Mouse (Mus musculus): ENCODE data around the gene B230118H07Rik. TPM values are rescaled to one million over a fixed set of nuclear protein-coding genes. Genes with fewer than 3 reads are reported as not detected.

The B230118H07Rik gene
- total RNA-seq, 1 experiment, result 20.2 TPM

- no peak overlapping the region for H3K4me3 ChIP-seq (ENCODE audit: insufficient read depth in 1 of 2, low read depth in 1 of 2, low read length in 2 of 2, poor library complexity in 1 of 2, severe bottlenecking in 1 of 2)
- in situ Hi-C loops (cut with MboI; ENCODE audit: low sequenced_read_pairs in 2 of 2, unreplicated experiment in 2 of 2), result no loop called here
Observed at GRCm38 (mm10) chr2:101624011-101624410, 25.3 kb downstream of the B230118H07Rik start.

DNA sequence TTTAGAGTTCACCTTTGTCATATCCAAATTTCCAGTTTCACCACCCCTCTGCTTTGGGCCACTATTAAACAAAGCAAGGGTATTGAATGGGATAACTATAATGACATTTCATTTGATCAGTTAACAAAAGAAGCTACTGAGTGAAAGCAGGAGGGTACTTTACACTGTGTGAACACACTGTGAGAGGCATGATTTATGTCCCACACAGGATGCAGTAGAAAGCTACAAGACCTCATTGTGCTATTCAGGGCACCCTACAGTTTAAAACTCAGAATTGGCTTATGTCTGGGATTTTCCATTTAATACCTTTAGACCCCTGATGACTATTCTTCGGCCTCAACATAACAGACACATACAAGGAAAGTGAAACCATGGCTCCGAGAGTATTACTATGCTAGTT is 26.3 kb downstream of the B230118H07Rik start:
- Histone ChIP-seq H3K36me3 (ENCODE audit: control insufficient read depth, insufficient read depth, low read length, poor library complexity, severe bottlenecking) (no peaks in the 10 kb centered on the region), H3K9me3 (ENCODE audit: control insufficient read depth, insufficient read depth, low read depth, low read length) (no peaks in the 10 kb centered on the region), H3K4me1 (ENCODE audit: control insufficient read depth in 2 of 2, insufficient read depth in 2 of 2, low read length in 2 of 2, poor library complexity in 1 of 2) (no peaks in the 10 kb centered on the region), H3K27ac (ENCODE audit: insufficient read depth, low read depth, low read length, poor library complexity, severe bottlenecking) (no peak overlapping the region), H3K9ac (ENCODE audit: insufficient read depth, low read depth, low read length, poor library complexity, severe bottlenecking) (no peak overlapping the region), H3K4me3 (ENCODE audit: insufficient read depth in 1 of 2, low read depth in 1 of 2, low read length in 2 of 2, poor library complexity in 1 of 2, severe bottlenecking in 1 of 2) (no peak overlapping the region)
- in situ Hi-C loops (cut with MboI; ENCODE audit: low sequenced_read_pairs in 2 of 2, unreplicated experiment in 2 of 2), result no loop called here
- TF ChIP-seq HCFC1 (IDR thresholded peaks at IDR 0.05; ENCODE audit: borderline replicate concordance, insufficient read depth, low read length), result no peak
- TF ChIP-seq ZC3H11A (IDR thresholded peaks at IDR 0.05; ENCODE audit: borderline replicate concordance, low read depth, low read length), result no peak
- TF ChIP-seq MAFK (IDR thresholded peaks at IDR 0.05; ENCODE audit: insufficient read depth, low read depth, low read length), result no peak
- TF ChIP-seq ZNF384 (IDR thresholded peaks at IDR 0.05; ENCODE audit: low read depth, low read length), result no peak
- no peak for TF ChIP-seq CHD2 (IDR thresholded peaks at IDR 0.05; ENCODE audit: low read depth, low read length)
- no peak for DNase-seq (ENCODE audit: low read depth, low spot score)

More at GRCm38 (mm10) chr2:101624011-101624410, 25.3 kb downstream of the B230118H07Rik start:
- H3K27ac ChIP-seq (ENCODE audit: insufficient read depth, low read depth, low read length, poor library complexity, severe bottlenecking), result no peak overlapping the region
- H3K36me3 ChIP-seq (ENCODE audit: control insufficient read depth, insufficient read depth, low read length, poor library complexity, severe bottlenecking), result no peaks in the 10 kb centered on the region
- DNase-seq (ENCODE audit: low read depth, low spot score), result no peak
- H3K9me3 ChIP-seq (ENCODE audit: control insufficient read depth, insufficient read depth, low read depth, low read length), result no peaks in the 10 kb centered on the region
- H3K4me1 ChIP-seq (ENCODE audit: control insufficient read depth in 2 of 2, insufficient read depth in 2 of 2, low read length in 2 of 2, poor library complexity in 1 of 2), result no peaks in the 10 kb centered on the region; a peak in 1 of 4 replicates
- TF ChIP-seq MAFK (IDR thresholded peaks at IDR 0.05; ENCODE audit: insufficient read depth, low read depth, low read length) (no peak), ZC3H11A (IDR thresholded peaks at IDR 0.05; ENCODE audit: borderline replicate concordance, low read depth, low read length) (no peak), HCFC1 (IDR thresholded peaks at IDR 0.05; ENCODE audit: borderline replicate concordance, insufficient read depth, low read length) (no peak), CHD2 (IDR thresholded peaks at IDR 0.05; ENCODE audit: low read depth, low read length) (no peak), ZNF384 (IDR thresholded peaks at IDR 0.05; ENCODE audit: low read depth, low read length) (no peak)
- H3K9ac ChIP-seq (ENCODE audit: insufficient read depth, low read depth, low read length, poor library complexity, severe bottlenecking), result no peak overlapping the region

DNA sequence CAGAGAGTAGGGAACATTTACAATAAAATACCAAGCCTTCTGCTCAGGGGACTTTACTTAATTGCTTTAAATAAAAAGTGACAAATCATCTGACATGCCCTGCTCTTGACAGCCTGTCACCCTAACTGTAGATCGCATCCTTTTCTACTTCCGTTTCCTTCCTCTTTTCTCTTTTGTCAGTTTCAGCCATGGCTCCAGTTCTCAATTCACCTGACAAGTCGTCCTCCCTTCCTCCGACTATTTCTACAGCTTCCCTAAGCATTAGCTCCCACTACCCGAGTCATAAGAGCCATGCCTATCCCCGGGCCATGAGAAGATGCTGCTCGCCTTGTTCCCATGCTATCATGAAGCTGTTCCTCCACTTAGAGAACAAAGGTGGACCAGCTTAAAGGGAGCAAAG is 27.7 kb downstream of the B230118H07Rik start:
- Histone ChIP-seq H3K27ac (ENCODE audit: insufficient read depth, low read depth, low read length, poor library complexity, severe bottlenecking) (no peak overlapping the region), H3K9ac (ENCODE audit: insufficient read depth, low read depth, low read length, poor library complexity, severe bottlenecking) (no peak overlapping the region), H3K36me3 (ENCODE audit: control insufficient read depth, insufficient read depth, low read length, poor library complexity, severe bottlenecking) (no peaks in the 10 kb centered on the region), H3K4me3 (ENCODE audit: insufficient read depth in 1 of 2, low read depth in 1 of 2, low read length in 2 of 2, poor library complexity in 1 of 2, severe bottlenecking in 1 of 2) (no peak overlapping the region), H3K9me3 (ENCODE audit: control insufficient read depth, insufficient read depth, low read depth, low read length) (no peaks in the 10 kb centered on the region), H3K4me1 (ENCODE audit: control insufficient read depth in 2 of 2, insufficient read depth in 2 of 2, low read length in 2 of 2, poor library complexity in 1 of 2) (no peaks in the 10 kb centered on the region)
- in situ Hi-C loops (cut with MboI; ENCODE audit: low sequenced_read_pairs in 2 of 2, unreplicated experiment in 2 of 2), result no loop called here
- TF ChIP-seq ZC3H11A (IDR thresholded peaks at IDR 0.05; ENCODE audit: borderline replicate concordance, low read depth, low read length) (no peak), CHD2 (IDR thresholded peaks at IDR 0.05; ENCODE audit: low read depth, low read length) (no peak), HCFC1 (IDR thresholded peaks at IDR 0.05; ENCODE audit: borderline replicate concordance, insufficient read depth, low read length) (no peak), MAFK (IDR thresholded peaks at IDR 0.05; ENCODE audit: insufficient read depth, low read depth, low read length) (no peak), ZNF384 (IDR thresholded peaks at IDR 0.05; ENCODE audit: low read depth, low read length) (no peak)
- no peak for DNase-seq (ENCODE audit: low read depth, low spot score)

DNA sequence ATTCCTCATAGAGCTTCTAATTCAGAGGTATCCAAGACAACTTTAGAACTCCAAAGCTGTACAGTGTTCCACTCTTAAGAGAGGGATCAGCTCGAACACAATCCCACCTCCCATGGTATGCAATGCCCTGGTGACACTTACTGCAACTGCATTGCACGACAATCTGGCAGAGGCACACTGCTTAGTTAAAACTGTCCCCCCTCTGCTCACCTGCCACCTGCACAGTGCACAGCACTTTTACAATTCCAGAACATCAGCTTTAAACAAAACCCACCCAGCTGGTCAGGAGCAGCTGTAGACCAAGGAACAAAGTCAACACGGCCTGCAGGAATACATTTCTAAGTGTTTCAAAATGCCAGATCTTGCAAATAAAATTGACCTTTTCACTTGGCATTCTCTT is 28.4 kb downstream of the B230118H07Rik start:
- Histone ChIP-seq H3K9me3 (ENCODE audit: control insufficient read depth, insufficient read depth, low read depth, low read length) (no peaks in the 10 kb centered on the region), H3K4me3 (ENCODE audit: insufficient read depth in 1 of 2, low read depth in 1 of 2, low read length in 2 of 2, poor library complexity in 1 of 2, severe bottlenecking in 1 of 2) (no peak overlapping the region), H3K36me3 (ENCODE audit: control insufficient read depth, insufficient read depth, low read length, poor library complexity, severe bottlenecking) (no peaks in the 10 kb centered on the region), H3K9ac (ENCODE audit: insufficient read depth, low read depth, low read length, poor library complexity, severe bottlenecking) (no peak overlapping the region), H3K27ac (ENCODE audit: insufficient read depth, low read depth, low read length, poor library complexity, severe bottlenecking) (no peak overlapping the region), H3K4me1 (ENCODE audit: control insufficient read depth in 2 of 2, insufficient read depth in 2 of 2, low read length in 2 of 2, poor library complexity in 1 of 2) (no peaks in the 10 kb centered on the region)
- in situ Hi-C loops (cut with MboI; ENCODE audit: low sequenced_read_pairs in 2 of 2, unreplicated experiment in 2 of 2), result no loop called here
- DNase-seq (ENCODE audit: low read depth, low spot score), result no peak
- TF ChIP-seq ZC3H11A (IDR thresholded peaks at IDR 0.05; ENCODE audit: borderline replicate concordance, low read depth, low read length), result no peak
- no peak for TF ChIP-seq HCFC1 (IDR thresholded peaks at IDR 0.05; ENCODE audit: borderline replicate concordance, insufficient read depth, low read length)
- no peak for TF ChIP-seq MAFK (IDR thresholded peaks at IDR 0.05; ENCODE audit: insufficient read depth, low read depth, low read length)

- Histone ChIP-seq H3K9ac (ENCODE audit: insufficient read depth, low read depth, low read length, poor library complexity, severe bottlenecking) (no peak overlapping the region), H3K27ac (ENCODE audit: insufficient read depth, low read depth, low read length, poor library complexity, severe bottlenecking) (no peak overlapping the region), H3K36me3 (ENCODE audit: control insufficient read depth, insufficient read depth, low read length, poor library complexity, severe bottlenecking) (no peaks in the 10 kb centered on the region), H3K4me1 (ENCODE audit: control insufficient read depth in 2 of 2, insufficient read depth in 2 of 2, low read length in 2 of 2, poor library complexity in 1 of 2) (no peaks in the 10 kb centered on the region), H3K4me3 (ENCODE audit: insufficient read depth in 1 of 2, low read depth in 1 of 2, low read length in 2 of 2, poor library complexity in 1 of 2, severe bottlenecking in 1 of 2) (no peak overlapping the region), H3K9me3 (ENCODE audit: control insufficient read depth, insufficient read depth, low read depth, low read length) (no peaks in the 10 kb centered on the region)
- in situ Hi-C loops (cut with MboI; ENCODE audit: low sequenced_read_pairs in 2 of 2, unreplicated experiment in 2 of 2), result no loop called here
- DNase-seq (ENCODE audit: low read depth, low spot score), result no peak
- no peak for TF ChIP-seq MAFK (IDR thresholded peaks at IDR 0.05; ENCODE audit: insufficient read depth, low read depth, low read length)
- no peak for TF ChIP-seq CHD2 (IDR thresholded peaks at IDR 0.05; ENCODE audit: low read depth, low read length)
- TF ChIP-seq ZC3H11A (IDR thresholded peaks at IDR 0.05; ENCODE audit: borderline replicate concordance, low read depth, low read length), result no peak
- TF ChIP-seq ZNF384 (IDR thresholded peaks at IDR 0.05; ENCODE audit: low read depth, low read length), result no peak
- no peak for TF ChIP-seq HCFC1 (IDR thresholded peaks at IDR 0.05; ENCODE audit: borderline replicate concordance, insufficient read depth, low read length)
Observed at GRCm38 (mm10) chr2:101618373-101618772, 31.0 kb downstream of the B230118H07Rik start.
